Mouse (Mus musculus) midbrain, embryonic 16.5 days (tissue): ENCODE measurements at regions not wholly inside any gene's neighbourhood (a gene's known extent, or its start where the extent isn't known, plus 50 kb on each side); places are given as distances from the start of the nearest gene placed in this dataset.
"Not testable (repeated sequence)": the region's sequence is repeated elsewhere in the genome, so short reads cannot be mapped to it uniquely, and the experiment has no call there.

Source experiments
- ATAC-seq: fragments of 200-750 bp; cut with Nextera tagmentation; 2 replicates; pipeline ENCODE4 v1.8.0; 2017; ENCODE audit warnings: moderate TSS enrichment
- H3K27ac ChIP-seq: fragments of 300-500 bp; sonication (generic); 2 replicates; pipeline ENCODE4 v1.5.1; 2014; ENCODE audit warnings: mild to moderate bottlenecking, low read length, mixed read lengths
- H3K27me3 ChIP-seq: fragments of 300-500 bp; sonication (generic); 2 replicates; pipeline ENCODE4 v1.6.1; 2014; ENCODE audit warnings: low read depth, low read length, mixed read lengths; ENCODE audit not compliant: control insufficient read depth, insufficient read depth
- H3K36me3 ChIP-seq: fragments of 300-500 bp; sonication (generic); 2 replicates; pipeline ENCODE4 v1.6.1; 2014; ENCODE audit warnings: mild to moderate bottlenecking, low read length, moderate library complexity, mixed read lengths; ENCODE audit not compliant: control insufficient read depth, insufficient read depth
- H3K4me1 ChIP-seq: fragments of 300-500 bp; sonication (generic); 2 replicates; pipeline ENCODE4 v1.6.1; 2014; ENCODE audit warnings: mild to moderate bottlenecking, low read length, mixed read lengths; ENCODE audit not compliant: control insufficient read depth, insufficient read depth
- H3K4me2 ChIP-seq: fragments of 300-500 bp; sonication (generic); 2 replicates; pipeline ENCODE4 v1.6.1; 2014; ENCODE audit warnings: mild to moderate bottlenecking, low read length, mixed read lengths
- H3K4me3 ChIP-seq: fragments of 300-500 bp; sonication (generic); 2 replicates; pipeline ENCODE4 v1.5.1; 2014; ENCODE audit warnings: low read depth, mild to moderate bottlenecking, low read length, moderate library complexity, mixed read lengths
- H3K9ac ChIP-seq: fragments of 300-500 bp; sonication (generic); 2 replicates; pipeline ENCODE4 v1.6.1; 2014; ENCODE audit warnings: low read depth, low read length, mixed read lengths
- H3K9me3 ChIP-seq: fragments of 300-500 bp; sonication (generic); replicated peaks from 2 replicates; pipeline ENCODE4 v1.6.1; 2014; ENCODE audit warnings: mild to moderate bottlenecking, low read length, mixed read lengths; ENCODE audit not compliant: control insufficient read depth, poor library complexity, severe bottlenecking
- WGBS: fragments of 180-500 bp; shearing (Covaris S2); extraction: QIAGEN DNeasy Blood & Tissue Kit; methylation state at CpG from one replicate; pipeline ENCODE4 v1.1.7; 2014; 5-methylcytosine and 5-hydroxymethylcytosine counted together

- ATAC-seq, result no peak
- WGBS, result 100% methylated on average over 1 of the region's 1 CpGs
- H3K27me3 ChIP-seq, result no peaks in the 10 kb centered on the region
- no peaks in the 10 kb centered on the region for H3K36me3 ChIP-seq
- H3K4me3 ChIP-seq, result no peak overlapping the region
- no peak overlapping the region for H3K27ac ChIP-seq
- H3K9me3 ChIP-seq, result no peaks in the 10 kb centered on the region
- no peak overlapping the region for H3K4me2 ChIP-seq
- H3K9ac ChIP-seq, result no peak overlapping the region
- no peaks in the 10 kb centered on the region for H3K4me1 ChIP-seq
These were observed 799.9 kb downstream of the Dad1 start for GRCm38 (mm10) chr14:53454001-53454400.

GRCm38 (mm10) chr14:53439643-53440042, 814.3 kb downstream of the Dad1 start:
- not testable (repeated sequence) for H3K4me3 ChIP-seq, ATAC-seq, H3K4me1 ChIP-seq, H3K27me3 ChIP-seq, H3K36me3 ChIP-seq, H3K9ac ChIP-seq, H3K4me2 ChIP-seq, H3K27ac ChIP-seq, H3K9me3 ChIP-seq

- 80% methylated on average over 2 of the region's 3 CpGs for WGBS
- H3K27me3 ChIP-seq, H3K36me3 ChIP-seq, ATAC-seq, H3K4me2 ChIP-seq, H3K4me1 ChIP-seq, H3K4me3 ChIP-seq, H3K27ac ChIP-seq, H3K9me3 ChIP-seq, H3K9ac ChIP-seq: not testable (repeated sequence)
These were observed 823.8 kb downstream of the Dad1 start for GRCm38 (mm10) chr14:53430130-53430529.

- ATAC-seq, H3K4me2 ChIP-seq, H3K36me3 ChIP-seq, H3K27me3 ChIP-seq, H3K4me3 ChIP-seq, H3K9me3 ChIP-seq, H3K9ac ChIP-seq, H3K4me1 ChIP-seq, H3K27ac ChIP-seq: not testable (repeated sequence)
- 67% methylated on average over 1 of the region's 1 CpGs for WGBS
These were observed 825.5 kb downstream of the Dad1 start for GRCm38 (mm10) chr14:53428447-53428846.

GRCm38 (mm10) chr14:53427636-53428035, 826.3 kb downstream of the Dad1 start:
- H3K4me1 ChIP-seq, H3K4me2 ChIP-seq, ATAC-seq, H3K27me3 ChIP-seq, H3K36me3 ChIP-seq, H3K9me3 ChIP-seq, H3K27ac ChIP-seq, H3K4me3 ChIP-seq, H3K9ac ChIP-seq: not testable (repeated sequence)
- WGBS, result 85% methylated on average over 10 of the region's 10 CpGs

GRCm38 (mm10) chr14:53416955-53417354, 836.9 kb downstream of the Dad1 start:
- not testable (repeated sequence) for H3K9me3 ChIP-seq, H3K4me1 ChIP-seq, H3K36me3 ChIP-seq, H3K4me3 ChIP-seq, H3K27me3 ChIP-seq, H3K9ac ChIP-seq, H3K4me2 ChIP-seq, ATAC-seq, H3K27ac ChIP-seq
- WGBS, result no CpG with 5 or more reads among the region's 2 CpGs

- not testable (repeated sequence) for H3K27me3 ChIP-seq, ATAC-seq, H3K4me2 ChIP-seq, H3K4me1 ChIP-seq, H3K9me3 ChIP-seq, H3K4me3 ChIP-seq, H3K27ac ChIP-seq, H3K36me3 ChIP-seq, H3K9ac ChIP-seq
- WGBS, result 93% methylated on average over 2 of the region's 5 CpGs
These were observed 846.2 kb downstream of the Dad1 start for GRCm38 (mm10) chr14:53407500-53408227.

GRCm38 (mm10) chr14:53390307-53390706, 863.6 kb downstream of the Dad1 start:
- not testable (repeated sequence) for H3K27me3 ChIP-seq, H3K4me3 ChIP-seq, H3K36me3 ChIP-seq, H3K9ac ChIP-seq, H3K9me3 ChIP-seq, ATAC-seq, H3K4me1 ChIP-seq, H3K27ac ChIP-seq, H3K4me2 ChIP-seq
- no CpG with 5 or more reads among the region's 1 CpGs for WGBS

GRCm38 (mm10) chr14:53374591-53374990, 879.0 kb upstream of the Olfr1507 start:
- not testable (repeated sequence) for H3K9me3 ChIP-seq, H3K4me3 ChIP-seq, H3K27me3 ChIP-seq, H3K27ac ChIP-seq, H3K9ac ChIP-seq, ATAC-seq, H3K4me1 ChIP-seq, H3K4me2 ChIP-seq, H3K36me3 ChIP-seq
- WGBS, result 85% methylated on average over 5 of the region's 6 CpGs
